Mouse (Mus musculus) liver, adult (tissue): ENCODE measurements around the gene Olfr1417.

Experiments
- GATA4 ChIP-seq: IDR thresholded peaks from 2 replicates; pipeline ENCODE4 v1.6.1; 2014; ENCODE audit warnings: mild to moderate bottlenecking, low read length; ENCODE audit not compliant: insufficient replicate concordance

Gene Olfr1417

GRCm38 (mm10) chr19:11839119-11839518 lies at the start of gene Olfr1417:
Gene Olfr1417, minus strand, starts transcription at chr19:11839219.
- no peak for TF ChIP-seq GATA4

DNA sequence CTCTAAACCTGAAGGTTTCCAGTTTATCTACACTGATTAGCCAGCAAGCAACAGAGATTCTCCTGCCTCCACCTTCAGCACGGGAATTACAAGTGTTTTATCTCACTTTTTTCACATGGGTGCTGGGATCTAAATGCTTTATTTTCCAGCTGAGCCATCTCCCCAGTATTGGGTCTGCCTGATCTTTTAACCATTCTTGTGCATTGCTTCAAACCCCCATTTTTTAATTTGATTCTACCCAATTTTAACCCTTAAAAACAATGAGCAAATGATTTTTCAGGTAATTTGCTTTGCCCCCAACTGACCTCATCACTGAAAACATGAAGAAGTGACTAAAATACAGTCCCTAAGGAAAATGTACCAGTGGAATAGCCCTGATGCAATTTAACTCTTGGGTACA lies 47.2 kb upstream of the Olfr1417 start, which contains the start of gene Olfr1420:
TSS of gene Olfr1420 (plus strand) at position 301 of the 400 bp plus-strand sequence.
- TF ChIP-seq GATA4 = no peak

DNA sequence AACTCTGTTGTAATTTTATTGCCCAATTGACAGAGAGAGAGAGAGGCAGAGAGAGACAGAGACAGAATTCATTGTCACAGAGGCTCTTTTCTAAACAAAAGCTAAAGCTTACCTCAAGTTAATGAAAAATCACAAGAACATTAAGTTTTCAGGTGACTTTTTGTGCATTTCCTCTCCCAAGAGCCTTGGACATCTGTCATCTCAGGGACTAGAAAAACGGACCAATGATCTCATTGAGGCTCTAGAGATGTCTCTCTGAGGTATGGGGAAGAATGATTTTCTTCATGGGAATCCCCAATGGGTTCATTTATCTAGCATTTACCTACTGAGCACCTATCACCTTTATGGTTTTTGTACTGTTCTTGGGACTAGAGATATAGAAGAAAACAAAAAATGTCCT lies 36.0 kb upstream of the Olfr1417 start, which contains the start of gene Olfr1419:
TSS of gene Olfr1419 (minus strand) at position 101 of the 400 bp plus-strand sequence.
- TF ChIP-seq GATA4 = no peak

DNA sequence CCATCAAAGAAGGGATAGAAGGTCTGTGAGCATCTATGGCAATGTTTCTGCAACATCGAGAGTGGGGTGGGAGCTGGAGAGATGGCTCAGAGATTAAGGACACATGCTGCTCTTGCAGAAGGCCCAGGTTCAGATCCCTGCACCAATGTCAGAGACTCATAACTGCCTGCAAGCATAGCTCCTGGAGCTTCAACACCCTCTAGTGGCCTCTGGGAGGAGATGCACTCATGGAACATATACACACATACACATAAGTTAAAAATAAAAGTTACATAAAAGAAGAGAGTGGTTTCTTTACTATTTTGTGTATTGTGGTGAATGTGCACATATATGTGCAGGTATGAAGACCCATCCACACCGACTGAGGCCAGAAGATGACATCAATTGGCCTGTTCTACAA lies 28.8 kb upstream of the Olfr1417 start:
- TF ChIP-seq GATA4 = no peak

DNA sequence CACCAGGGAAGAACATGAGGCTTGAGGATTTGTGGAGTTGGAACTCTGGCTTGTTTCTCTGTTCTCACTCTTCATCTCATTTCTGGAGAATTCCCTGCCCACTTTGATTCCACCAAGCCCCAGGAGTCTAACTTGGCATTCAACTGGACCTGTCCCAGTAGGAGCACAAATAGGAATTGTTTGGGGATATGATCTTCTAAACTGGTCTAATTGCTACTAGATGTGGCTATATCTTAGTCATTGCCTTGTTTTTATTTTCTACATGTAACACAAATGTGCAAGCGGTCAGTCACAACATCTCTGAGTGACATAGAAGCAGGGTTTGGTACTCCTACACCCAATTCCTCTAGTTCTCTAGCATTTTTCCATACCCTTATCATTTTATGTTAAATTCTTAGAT lies 21.9 kb upstream of the Olfr1417 start, which contains the start of gene Olfr1418:
TSS of gene Olfr1418 (minus strand) at position 101 of the 400 bp plus-strand sequence.
- TF ChIP-seq GATA4 = no peak

- no peak for TF ChIP-seq GATA4
Measured at GRCm38 (mm10) chr19:11856506-11856905, 17.5 kb upstream of the Olfr1417 start.

DNA sequence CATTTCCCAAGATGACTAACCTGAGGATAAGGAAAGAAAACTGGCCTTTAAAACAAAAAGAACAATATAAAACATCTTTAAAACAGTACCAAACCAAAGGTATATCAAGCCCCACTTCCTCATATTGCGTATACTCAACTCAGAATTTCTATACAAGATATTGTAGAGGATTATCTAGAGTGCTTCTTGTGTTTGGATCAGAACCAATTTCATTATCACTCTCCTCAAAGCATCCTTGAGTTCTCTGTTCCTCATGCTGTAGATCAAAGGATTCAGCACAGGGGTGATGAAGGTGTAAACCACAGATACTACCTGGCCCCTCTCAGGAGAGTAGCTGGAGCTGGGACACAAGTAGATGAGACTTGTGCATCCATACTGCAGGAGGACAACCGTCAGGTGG lies 15.8 kb upstream of the Olfr1417 start:
- no peak for TF ChIP-seq GATA4

- no peak for TF ChIP-seq GATA4
Measured at GRCm38 (mm10) chr19:11852652-11853051, 13.6 kb upstream of the Olfr1417 start.

GRCm38 (mm10) chr19:11846333-11846732 lies 7.3 kb upstream of the Olfr1417 start:
- TF ChIP-seq GATA4 = no peak

GRCm38 (mm10) chr19:11823346-11824065 lies 15.5 kb downstream of the Olfr1417 start:
- TF ChIP-seq GATA4 = no peak

- no peak for TF ChIP-seq GATA4
Measured at GRCm38 (mm10) chr19:11820211-11820610, 18.8 kb downstream of the Olfr1417 start.

- no peak for TF ChIP-seq GATA4
Measured at GRCm38 (mm10) chr19:11819800-11820199, 19.2 kb downstream of the Olfr1417 start.

DNA sequence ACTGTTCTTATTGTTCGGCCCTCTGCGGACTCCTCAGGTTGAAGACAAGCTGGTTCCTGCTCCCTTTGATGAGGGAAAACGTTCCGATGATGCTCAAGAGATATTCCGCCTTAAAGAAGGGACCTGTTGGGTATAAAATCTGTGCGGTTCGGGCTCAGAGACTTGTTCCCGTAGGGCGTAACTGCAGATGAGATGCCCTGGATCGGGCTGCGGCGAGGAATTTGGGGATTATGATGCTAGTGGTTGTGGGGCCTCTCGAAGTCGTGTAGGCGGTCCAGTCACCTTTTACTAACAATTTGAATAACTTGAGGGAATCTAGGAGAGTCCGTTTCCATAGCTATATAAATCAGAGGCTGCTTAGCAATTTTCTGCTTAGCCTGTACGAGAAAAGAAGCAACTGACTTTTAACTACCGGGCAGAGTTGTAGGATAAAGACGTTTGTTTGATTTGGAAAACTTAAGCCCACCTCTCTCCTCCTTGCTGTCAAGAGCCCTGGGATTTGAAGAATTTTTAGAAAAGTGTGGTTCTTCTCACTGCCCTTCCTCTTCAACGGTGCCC lies 19.8 kb downstream of the Olfr1417 start, which contains the start of gene Stx3:
TSS of gene Stx3 (minus strand) at position 261 of the 558 bp plus-strand sequence.
- TF ChIP-seq GATA4 = no peak

GRCm38 (mm10) chr19:11818199-11819142 lies 20.5 kb downstream of the Olfr1417 start:
- TF ChIP-seq GATA4 = no peak

DNA sequence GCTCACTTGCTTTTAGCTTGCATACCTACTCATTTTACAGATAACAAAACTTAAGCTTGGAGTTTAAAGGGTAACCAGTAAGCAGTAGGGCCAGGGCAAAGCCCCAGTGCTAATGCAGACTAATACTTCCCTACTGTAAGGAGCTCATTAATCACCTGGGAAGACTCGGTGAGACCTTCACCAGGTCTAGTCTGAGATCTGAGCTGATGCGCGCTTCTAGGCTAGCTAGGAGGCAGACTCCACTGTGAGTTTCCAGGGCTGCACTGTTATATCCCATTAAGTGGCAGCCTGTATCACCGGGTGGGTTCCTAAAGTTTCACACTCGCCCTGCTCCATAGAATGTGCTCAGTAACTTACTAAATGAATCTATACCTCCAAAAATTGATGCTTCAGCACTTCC lies 21.4 kb downstream of the Olfr1417 start:
- TF ChIP-seq GATA4 = no peak

DNA sequence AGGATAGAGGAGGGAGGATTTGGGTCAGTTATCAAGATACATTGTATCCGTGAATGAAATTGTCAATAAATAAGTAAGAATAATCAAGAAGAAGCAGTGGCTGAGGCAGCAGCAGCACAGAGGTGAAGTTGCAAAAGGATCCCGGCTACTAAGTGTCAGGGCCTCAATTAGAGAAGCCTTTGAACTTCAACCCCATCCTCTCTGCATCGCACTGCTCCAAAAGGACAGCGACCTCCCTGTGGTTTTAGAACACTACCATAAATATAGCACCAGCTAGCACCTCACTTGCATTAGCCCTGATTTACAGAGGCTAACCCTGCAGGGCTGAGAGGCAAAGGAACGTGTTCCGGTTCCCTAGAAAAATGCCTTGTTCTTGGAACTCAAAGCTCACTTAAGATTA lies 22.3 kb downstream of the Olfr1417 start:
- TF ChIP-seq GATA4 = no peak

- no peak for TF ChIP-seq GATA4
Measured at GRCm38 (mm10) chr19:11814742-11815333, 24.2 kb downstream of the Olfr1417 start.
